Mouse (Mus musculus): ENCODE results near the gene Dnajc12.

- TF ChIP-seq GATA1 (IDR thresholded peaks at IDR 0.05; ENCODE audit: low read length) = no peak
- TF ChIP-seq TAL1 (IDR thresholded peaks at IDR 0.05; ENCODE audit: low read length) = no peak; the same call in 2 of the 3 replicates
Measured at GRCm38 (mm10) chr10:63421739-63422735, 39.8 kb downstream of the Dnajc12 start, which contains the start of gene Gm7075.

Data from erythroblast, embryonic 14.5 days (primary cell).